In genomic region chr8:117257821-117258575, GRCm38 (mm10) we compare ENCODE assay signal across 8 mouse cellular contexts. TPM values are rescaled to one million over a fixed set of nuclear protein-coding genes. Genes with fewer than 3 reads are reported as not detected.
DNase-seq lines count a peak whose midpoint lies in the region; ATAC-seq and TF ChIP-seq lines count a peak whose summit lies in the region.

No protein-coding gene starts in this region.

- no peak for TF ChIP-seq CTCF in lung, adult 2 months (IDR thresholded peaks at IDR 0.05; ENCODE audit: insufficient read depth, low read length)

- peak overlapping the region; percentile 95 for H3K9ac ChIP-seq in heart, embryonic 12.5 days
- peak overlapping the region; percentile 97 for H3K9ac ChIP-seq in kidney, embryonic 15.5 days

- DNase-seq in lung, adult 2 months, result peak; percentile 50
- no peak for DNase-seq in lung, postnatal 36 days
- peak; percentile 59 for DNase-seq in embryo, embryonic 10 days (ENCODE audit: low spot score)
- peak; percentile 42 to 75 for DNase-seq in spleen, postnatal 4 days (ENCODE audit: low spot score in 2 of 2)
- no peak for DNase-seq in layer of hippocampus, postnatal 14 days (ENCODE audit: low spot score in 2 of 2)

- peak overlapping the region; percentile 91 for H3K4me2 ChIP-seq in heart, embryonic 12.5 days
- H3K4me2 ChIP-seq in kidney, embryonic 15.5 days, result peak overlapping the region; percentile 79

- peak; percentile 54; the same call in 1 of the 2 replicates for TF ChIP-seq POLR2A in lung, adult 2 months (IDR thresholded peaks at IDR 0.05; ENCODE audit: borderline replicate concordance, extremely low read depth, low read depth, low read length)

- peaks cover 25% of the 10 kb centered on the region for H3K4me1 ChIP-seq in lung, adult 2 months (ENCODE audit: control insufficient read depth, insufficient read depth, low read length)
- peaks cover 53% of the 10 kb centered on the region for H3K4me1 ChIP-seq in heart, embryonic 12.5 days (replicated peaks)
- H3K4me1 ChIP-seq in kidney, embryonic 15.5 days, result peaks cover 52% of the 10 kb centered on the region

- no peaks in the 10 kb centered on the region for H3K36me3 ChIP-seq in heart, embryonic 12.5 days
- H3K36me3 ChIP-seq in kidney, embryonic 15.5 days, result no peaks in the 10 kb centered on the region

- no peaks in the 10 kb centered on the region for H3K27me3 ChIP-seq in heart, embryonic 12.5 days (replicated peaks)
- H3K27me3 ChIP-seq in kidney, embryonic 15.5 days, result no peaks in the 10 kb centered on the region

- H3K9me3 ChIP-seq in heart, embryonic 12.5 days (replicated peaks), result no peaks in the 10 kb centered on the region
- H3K9me3 ChIP-seq in kidney, embryonic 15.5 days (replicated peaks), result no peaks in the 10 kb centered on the region

- WGBS in lung, adult 2 months, result under 1% methylated on average over 22 of the region's 22 CpGs
- 7% methylated on average over 22 of the region's 22 CpGs for WGBS in heart, embryonic 12.5 days
- 4% methylated on average over 22 of the region's 22 CpGs for WGBS in kidney, embryonic 15.5 days

- peak overlapping the region; percentile 94 for H3K4me3 ChIP-seq in lung, adult 2 months (replicated peaks; ENCODE audit: extremely low read depth, low read depth, low read length)
- peak overlapping the region; percentile 94 for H3K4me3 ChIP-seq in heart, embryonic 12.5 days
- H3K4me3 ChIP-seq in kidney, embryonic 15.5 days (replicated peaks), result peak overlapping the region; percentile 88

- no peak for ATAC-seq in heart, embryonic 12.5 days (ENCODE audit: insufficient number of reproducible peaks, low FRiP score)
- ATAC-seq in kidney, embryonic 15.5 days (replicated peaks; ENCODE audit: low FRiP score), result no peak
- peak; percentile 17 for ATAC-seq in megakaryocyte, adult 5-6 weeks (ENCODE audit: poor library complexity, severe bottlenecking)

- peak overlapping the region; percentile 70 for H3K27ac ChIP-seq in heart, embryonic 12.5 days (ENCODE audit: poor library complexity, severe bottlenecking)
- peak overlapping the region; percentile 88 for H3K27ac ChIP-seq in kidney, embryonic 15.5 days

RNA-seq across cellular contexts. Expression of gene Cmip, which starts 1.1 kb away (rescaled TPM):
- 53.1 and 62.3 TPM in 2 replicates for polyA plus RNA-seq in lung, adult 2 months (2012; rRNA removed)
- 9.7 and 10.5 TPM in 2 replicates for polyA plus RNA-seq in heart, embryonic 12.5 days (2016; fragmentation: Nextera tagmentation; extraction: Ambion mirVana)
- polyA plus RNA-seq in kidney, embryonic 15.5 days (2015; fragmentation: Nextera tagmentation; extraction: Ambion mirVana), result 20.5 and 21.8 TPM in 2 replicates
- 58.4 and 60.3 TPM in 2 replicates for total RNA-seq in megakaryocyte, adult 5-6 weeks (2015)
- 22.7 and 26.5 TPM in 2 replicates for total RNA-seq in megakaryocyte, adult 5-6 weeks (2017)
- 100 to 1,000 TPM; 330 to 332 TPM for total RNA-seq in layer of hippocampus, postnatal 14 days (2021)

Comparison
In these comparisons a context has a peak if more than half of its experiments do, and no peak if none do; other contexts are left out.
1. DNase-seq: peak in lung, adult 2 months (single experiment), embryo, embryonic 10 days (single experiment) and spleen, postnatal 4 days (2 of 2); none in lung, postnatal 36 days (single experiment) and layer of hippocampus, postnatal 14 days (0 of 2).
2. Peak in every context shown above with its lines, with median percentiles within 50 percentile points of each other: H3K4me3 ChIP-seq.